Mouse (Mus musculus) cerebellum, postnatal 10 days (tissue): Measurements from ENCODE around the gene Wbp1l.

Source experiments
- DNase-seq, 2 experiments: peaks; one replicate each; pipeline ENCODE4 v3.0.0; 2021; ENCODE audit warnings: mixed read lengths in 2 of 2

Gene Wbp1l

DNA sequence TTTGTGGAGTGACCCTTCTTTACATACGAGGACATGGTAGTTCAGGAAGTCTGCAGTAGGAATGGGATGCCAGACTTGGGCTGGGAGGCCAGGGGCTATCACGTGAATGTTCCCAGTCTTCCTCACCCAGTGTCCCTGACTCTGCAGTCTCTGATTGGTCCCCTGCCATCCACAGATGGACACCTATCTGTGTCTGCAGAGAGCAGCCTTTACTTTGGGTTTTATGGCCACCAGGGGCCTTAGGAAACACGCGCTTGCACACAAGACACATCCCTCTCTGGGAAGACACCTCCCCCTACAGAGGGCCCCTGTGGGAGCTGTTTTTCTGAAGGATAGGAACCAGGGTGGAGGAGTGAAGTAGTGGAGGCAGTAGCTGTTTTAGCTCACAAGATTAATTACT, 62.6 kb downstream of the Wbp1l start:
- no peak for DNase-seq

GRCm38 (mm10) chr19:46662214-46662613, 63.3 kb downstream of the Wbp1l start:
- DNase-seq, result no peak

DNA sequence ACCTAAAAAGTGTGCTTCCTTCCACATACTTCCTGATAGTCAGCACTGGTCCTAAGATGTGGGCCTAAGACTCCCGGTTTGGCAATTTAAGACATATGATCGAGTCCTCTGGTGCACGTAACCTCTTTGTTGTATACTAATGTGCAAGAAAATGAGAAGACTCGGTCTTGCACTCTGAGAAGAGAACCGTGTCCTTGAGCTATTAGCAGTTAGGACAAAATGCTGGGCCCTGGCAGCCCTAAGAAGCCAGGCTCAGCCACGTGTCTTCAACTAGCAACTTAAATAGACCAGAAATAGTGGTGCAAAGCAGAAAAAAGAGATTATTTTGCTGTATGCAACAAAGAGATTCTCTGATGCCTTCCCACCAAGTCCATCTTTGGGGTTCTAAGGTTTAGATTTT, 63.9 kb downstream of the Wbp1l start:
- no peak for DNase-seq

DNA sequence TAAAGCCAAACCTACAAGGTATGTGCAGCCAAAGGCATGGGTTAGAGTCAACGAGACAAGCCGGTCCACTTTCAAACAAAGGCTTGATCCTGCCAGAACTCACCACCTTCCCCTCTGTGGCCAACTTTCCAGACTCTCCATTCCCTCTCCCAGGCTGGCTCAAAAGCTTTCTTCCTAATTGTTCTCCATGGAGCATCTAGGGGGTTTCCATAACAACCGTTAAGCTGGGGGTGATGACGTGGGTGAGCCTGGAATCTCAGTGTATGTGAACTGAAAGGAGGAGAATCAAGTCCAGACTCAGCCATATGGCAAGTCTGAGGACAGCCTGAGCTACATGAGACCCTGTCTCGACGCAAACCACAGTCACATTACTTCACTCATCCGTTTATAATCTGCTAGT, 66.6 kb downstream of the Wbp1l start:
- no peak for DNase-seq

- no peak for DNase-seq
These were observed 68.4 kb downstream of the Wbp1l start for GRCm38 (mm10) chr19:46667300-46667699.

GRCm38 (mm10) chr19:46668263-46668662, 69.4 kb downstream of the Wbp1l start:
- no peak for DNase-seq

GRCm38 (mm10) chr19:46669802-46670201, 70.9 kb downstream of the Wbp1l start:
- DNase-seq, result no peak

GRCm38 (mm10) chr19:46670691-46671090, 71.8 kb downstream of the Wbp1l start:
- peak; percentile 82 to 85 for DNase-seq

- no peak for DNase-seq
These were observed 74.0 kb downstream of the Wbp1l start, which contains the start of gene Cyp17a1 for GRCm38 (mm10) chr19:46672766-46673418. TSS of gene Cyp17a1 (minus strand) at chr19:46673172.

DNA sequence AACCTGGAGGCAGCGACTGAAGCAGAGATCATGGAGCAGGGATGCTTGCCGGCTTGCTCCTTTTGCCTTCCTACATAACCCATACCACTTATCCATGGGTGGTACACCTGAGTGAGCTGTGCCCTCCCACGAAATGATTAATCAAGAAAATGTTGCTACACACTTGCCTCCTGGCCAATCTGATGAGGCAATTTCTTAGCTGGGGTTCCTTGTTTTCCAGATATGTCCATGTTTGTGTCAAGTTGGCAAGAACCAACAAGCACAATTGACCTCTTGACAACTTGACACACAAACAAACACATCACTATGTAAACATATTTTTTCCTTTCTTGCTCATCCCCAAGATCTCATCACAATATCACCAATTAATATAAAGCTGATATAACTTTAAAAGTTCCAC, 76.8 kb downstream of the Wbp1l start:
- no peak for DNase-seq

- DNase-seq, result no peak
These were observed 81.0 kb downstream of the Wbp1l start for GRCm38 (mm10) chr19:46679720-46680383.

DNA sequence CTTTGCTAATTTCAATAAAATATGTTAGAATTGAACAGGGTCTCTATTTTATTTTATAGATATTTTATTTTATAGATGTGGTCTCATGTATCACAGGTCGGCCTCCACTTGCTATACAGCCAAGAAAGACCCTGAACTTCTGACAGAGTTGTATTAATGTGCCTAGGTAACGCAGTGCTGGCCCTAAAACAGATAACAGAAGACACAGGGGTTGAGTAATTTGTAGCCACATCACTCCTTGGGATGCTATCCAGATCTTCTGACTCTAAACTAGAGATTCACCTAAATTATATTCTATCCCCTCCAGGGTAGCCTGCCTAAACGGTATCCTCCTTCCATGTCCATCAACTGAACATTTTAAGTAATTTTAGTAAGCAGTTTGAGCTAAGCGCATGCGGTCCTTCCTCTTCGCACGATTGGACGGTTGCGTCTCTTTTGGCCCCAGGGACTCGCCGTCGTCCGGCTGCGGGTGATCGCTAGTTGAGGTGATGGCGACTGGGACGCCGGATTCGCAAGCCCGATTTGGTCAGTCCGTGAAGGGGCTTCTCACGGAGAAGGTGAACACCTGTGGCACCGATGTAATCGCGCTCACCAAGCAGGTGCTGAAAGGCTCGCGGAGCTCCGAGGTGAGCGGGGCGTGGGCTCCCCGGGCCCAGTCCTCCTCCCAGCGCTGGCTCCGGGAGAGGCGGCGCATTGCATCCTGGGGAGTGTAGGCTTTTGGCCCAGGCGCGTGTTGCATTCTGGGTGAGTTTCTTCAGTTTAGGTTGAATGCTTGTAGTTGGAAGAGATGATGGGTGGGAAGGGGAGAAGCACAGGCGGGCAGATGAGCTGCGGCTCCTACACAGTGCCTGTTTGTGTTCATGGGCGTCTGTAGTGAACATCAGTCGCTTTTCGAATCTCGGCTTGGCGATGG, 90.8 kb downstream of the Wbp1l start, which contains the start of gene Borcs7:
TSS of gene Borcs7 (plus strand) at position 447 of the 913 bp plus-strand sequence.
- peak; percentile 91 to 94 for DNase-seq

DNA sequence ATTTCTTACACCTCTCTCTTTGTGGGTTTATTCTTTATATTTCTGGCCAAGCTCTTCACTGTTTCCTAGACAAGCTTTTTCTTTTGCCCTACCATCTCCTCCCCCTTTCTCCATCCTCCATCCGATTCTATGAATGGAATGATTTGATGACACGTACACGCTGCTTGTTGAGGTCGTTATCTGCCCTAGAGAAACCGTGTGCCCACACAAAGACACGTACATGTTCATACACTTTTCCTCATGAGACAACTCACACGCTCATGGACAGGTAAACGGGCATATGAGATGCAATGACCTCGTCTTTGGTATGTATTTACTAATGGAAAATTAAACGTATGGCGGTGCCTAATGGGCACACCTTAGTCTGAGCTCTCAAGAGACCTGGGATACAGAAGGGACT, 91.5 kb downstream of the Wbp1l start:
- no peak for DNase-seq

- DNase-seq, result no peak
These were observed 92.2 kb downstream of the Wbp1l start for GRCm38 (mm10) chr19:46691078-46691477.

DNA sequence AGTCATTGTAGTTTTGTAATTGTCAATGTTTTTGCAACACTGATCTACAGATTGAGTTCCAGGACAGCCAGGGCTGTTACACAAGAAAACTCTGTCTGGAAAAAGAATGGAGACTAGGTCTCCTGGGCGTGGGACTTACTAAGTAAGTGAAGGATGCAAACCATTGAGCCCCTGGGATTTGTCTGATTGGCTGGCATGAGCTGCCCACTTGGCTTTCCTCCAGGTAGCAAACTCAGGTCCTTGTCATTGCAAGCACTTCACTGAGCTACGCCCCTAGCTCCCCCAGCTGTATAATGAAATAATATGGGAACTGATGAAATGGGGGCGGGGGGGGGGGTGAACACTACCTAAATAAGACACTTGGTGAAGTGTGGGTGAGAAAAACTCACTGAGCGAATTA, 94.3 kb downstream of the Wbp1l start:
- peak; percentile 54 to 57 for DNase-seq

GRCm38 (mm10) chr19:46696482-46696881, 97.6 kb downstream of the Wbp1l start:
- no peak for DNase-seq

DNA sequence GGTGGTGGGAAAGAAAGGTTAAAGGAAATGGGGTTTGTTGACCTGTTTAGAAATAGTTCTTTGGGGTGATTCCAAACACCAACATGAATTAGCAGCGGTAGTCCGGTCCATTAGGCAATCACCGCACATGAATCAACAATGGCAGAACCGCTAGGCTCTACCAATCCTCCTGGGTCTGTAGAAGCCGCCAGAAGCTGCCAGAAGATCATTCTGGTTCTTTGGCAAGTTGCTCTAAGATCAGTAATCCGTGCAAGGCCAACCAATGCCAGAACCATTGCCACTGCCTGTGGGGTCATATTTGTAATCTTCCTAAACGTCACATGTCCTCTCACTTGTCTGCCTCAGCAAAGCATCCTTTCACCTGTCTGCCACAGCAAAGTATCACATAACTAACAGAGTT, 98.1 kb downstream of the Wbp1l start:
- DNase-seq, result peak; percentile 26 to 32

DNA sequence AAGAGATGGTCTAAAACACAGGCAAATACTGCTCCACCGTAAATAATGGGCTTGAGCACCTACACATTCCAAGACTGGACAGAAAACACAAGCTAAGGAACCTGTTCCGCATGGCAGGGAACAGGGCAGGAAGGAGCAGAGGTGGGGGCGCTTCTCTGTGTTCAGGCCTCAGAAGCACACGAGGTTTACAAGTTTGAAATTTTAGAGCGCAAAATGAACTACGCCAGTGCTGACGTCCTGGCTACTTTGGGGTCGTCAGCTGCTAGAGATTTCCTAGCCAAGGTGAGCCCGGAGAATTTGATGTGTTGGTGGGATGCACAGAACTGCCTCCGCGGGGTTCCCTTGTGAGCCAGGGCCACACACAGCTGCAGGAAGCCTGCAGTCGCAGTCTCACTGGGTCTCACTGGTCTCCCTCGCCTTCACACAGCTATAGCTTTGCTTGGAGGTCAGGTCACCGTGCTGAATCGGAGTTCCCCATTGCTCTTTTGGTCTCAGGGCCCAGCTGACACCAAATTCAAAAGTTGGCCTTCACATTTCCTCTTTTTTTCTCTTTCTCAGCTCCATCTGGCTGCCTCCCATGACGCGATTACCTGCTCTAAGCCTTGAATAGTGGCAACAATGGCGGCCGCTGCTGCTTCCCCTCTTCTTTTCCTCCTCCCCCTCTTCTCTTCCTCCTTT, 99.1 kb downstream of the Wbp1l start:
- DNase-seq, result no peak

- DNase-seq, result no peak
These were observed 100.2 kb downstream of the Wbp1l start for GRCm38 (mm10) chr19:46699011-46699481.

DNA sequence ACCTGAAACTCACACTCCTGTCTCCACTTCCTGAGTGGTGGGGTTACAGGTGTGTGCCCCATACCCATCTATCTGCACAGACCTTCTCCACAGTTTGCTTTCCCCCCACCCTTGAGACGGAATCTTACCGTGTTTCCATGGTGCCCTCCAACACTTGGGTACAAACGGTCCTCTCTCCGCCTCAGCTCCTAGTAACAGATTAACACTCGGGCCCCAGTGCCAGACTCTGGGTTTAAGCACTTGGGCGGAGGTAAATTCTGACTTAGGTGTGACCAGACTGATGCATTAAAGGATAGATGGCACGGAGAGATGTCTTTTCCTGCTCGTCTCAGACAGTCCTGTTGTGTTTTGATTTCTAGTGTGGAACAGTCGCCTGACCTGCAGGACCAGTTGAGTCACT, 102.3 kb downstream of the Wbp1l start:
- DNase-seq, result no peak

GRCm38 (mm10) chr19:46705779-46706495, 107.1 kb downstream of the Wbp1l start:
- DNase-seq, result no peak
